Mouse (Mus musculus): ENCODE data around the gene Chit1. TPM values are rescaled to one million over a fixed set of nuclear protein-coding genes. Genes with fewer than 3 reads are reported as not detected.

The Chit1 gene
- total RNA-seq, 2 experiments from 2014 or later = 1.8 to 2.3 TPM

DNA sequence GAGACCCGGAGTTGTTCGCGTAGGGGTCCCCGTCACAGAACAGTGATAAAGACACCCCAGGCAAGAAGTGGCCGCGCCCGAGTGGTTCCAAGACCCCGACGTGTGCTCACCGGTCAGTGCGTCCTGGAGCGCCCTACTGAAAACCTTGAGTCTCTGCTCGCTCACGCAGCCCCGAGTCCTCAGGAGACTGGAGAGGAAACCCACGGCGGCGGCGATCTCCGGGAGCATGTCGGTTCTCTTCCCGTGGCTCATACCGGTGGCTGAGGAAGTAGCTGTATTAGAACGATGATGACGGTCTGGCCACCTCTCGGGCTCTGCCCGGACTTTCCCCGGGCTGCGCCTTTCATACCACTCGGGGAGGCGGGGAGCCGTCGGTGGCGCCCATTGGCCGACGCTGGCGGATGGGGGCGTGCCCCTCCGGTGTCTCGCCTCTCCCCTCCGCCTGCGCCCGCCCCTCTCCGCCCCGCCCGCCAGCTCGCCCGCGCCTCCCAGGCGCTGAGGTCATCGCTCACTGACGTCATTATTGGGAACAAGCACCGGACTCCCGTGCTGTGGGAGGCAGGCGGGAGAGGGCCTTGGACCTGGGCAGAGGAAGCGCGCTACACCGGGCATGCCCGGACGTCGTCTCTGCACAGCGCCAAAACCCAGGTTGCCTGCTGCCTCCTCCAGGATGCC lies 32.1 kb upstream of the Chit1 start, which contains the start of gene Btg2:
Gene Btg2 (minus strand): TSS at position 319 of the 675 bp plus-strand sequence.
- ATAC-seq (replicated peaks; ENCODE audit: poor library complexity) = peak; percentile 77

DNA sequence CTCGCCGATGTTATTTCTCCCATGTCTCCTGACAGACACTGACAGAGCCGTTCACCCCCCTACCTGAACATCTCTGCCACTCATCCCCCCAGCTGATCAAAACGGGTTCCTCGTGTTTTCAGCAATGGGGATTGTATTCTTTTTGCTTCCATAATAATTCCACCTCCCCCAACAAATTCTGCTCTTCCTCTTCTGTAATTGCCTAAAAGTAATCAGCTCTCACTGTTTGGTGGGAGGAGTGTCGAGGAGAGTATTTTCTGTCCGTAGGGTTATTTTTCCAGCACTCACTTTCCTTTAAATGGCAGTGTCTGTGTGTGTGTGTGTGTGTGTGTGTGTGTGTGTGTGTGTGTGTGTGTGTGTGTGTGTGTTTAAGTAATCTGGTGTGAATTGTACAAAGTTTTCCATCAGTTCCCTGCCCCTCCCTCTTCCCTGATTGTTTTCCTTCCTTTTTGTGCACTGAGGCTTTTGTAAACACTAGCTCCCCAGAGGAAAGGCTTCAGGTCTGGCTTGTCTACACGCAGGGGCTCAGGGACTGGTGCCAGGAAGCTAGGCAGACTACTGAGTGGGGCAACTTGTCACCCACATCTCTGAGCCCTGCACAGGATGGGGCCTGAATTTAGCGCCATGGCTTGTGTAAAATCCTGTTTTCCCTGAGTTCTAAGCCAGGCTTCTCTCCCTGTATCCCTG lies 31.4 kb upstream of the Chit1 start:
- no peak for ATAC-seq (replicated peaks; ENCODE audit: poor library complexity)

DNA sequence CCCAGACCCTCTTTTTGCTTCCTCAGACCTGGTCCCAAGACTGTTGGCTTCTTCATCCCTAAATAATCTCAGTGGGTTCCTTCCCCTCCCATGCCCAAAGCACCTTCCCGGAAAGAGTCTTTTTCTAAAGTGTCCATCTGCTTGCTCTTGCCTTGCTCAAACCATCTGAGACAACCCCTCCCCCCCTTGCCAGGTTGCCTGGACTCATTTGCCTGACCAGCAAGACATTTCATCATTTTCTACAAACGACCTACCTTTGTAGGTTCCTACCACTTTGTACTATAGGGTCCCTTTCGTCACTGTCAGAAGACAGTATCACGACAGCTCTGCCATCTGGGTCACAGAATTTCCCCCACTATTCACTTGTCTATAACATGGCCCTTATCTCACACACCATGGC lies 30.6 kb upstream of the Chit1 start:
- no peak for ATAC-seq (replicated peaks; ENCODE audit: poor library complexity)

DNA sequence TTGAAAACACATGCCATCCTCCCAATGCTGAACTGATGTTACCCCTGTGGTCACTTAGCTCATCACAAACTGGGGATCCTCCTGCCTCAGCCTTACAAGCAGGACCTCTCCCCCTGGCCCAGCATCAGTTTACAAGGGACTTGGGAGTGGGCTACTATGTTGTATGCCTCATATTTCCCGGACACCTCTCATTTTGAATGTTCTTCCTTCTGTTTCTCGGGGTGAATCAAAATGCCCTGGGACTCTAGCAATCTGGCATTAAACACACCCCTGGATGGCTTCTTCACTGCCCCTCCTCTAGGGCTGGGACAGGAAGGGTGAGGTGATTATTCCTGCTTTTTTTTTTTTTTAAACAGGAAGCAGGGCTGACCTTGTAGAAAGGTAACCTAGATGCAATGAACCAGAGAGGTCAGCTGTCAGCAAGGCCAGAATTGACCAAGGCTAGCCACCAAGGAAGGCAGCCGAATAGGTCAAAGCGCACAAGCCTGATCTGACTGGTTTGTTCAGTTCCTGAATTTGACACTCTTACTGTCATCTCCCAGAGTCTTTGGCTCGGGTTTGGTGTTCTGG lies 30.1 kb upstream of the Chit1 start:
- no peak for ATAC-seq (replicated peaks; ENCODE audit: poor library complexity)

DNA sequence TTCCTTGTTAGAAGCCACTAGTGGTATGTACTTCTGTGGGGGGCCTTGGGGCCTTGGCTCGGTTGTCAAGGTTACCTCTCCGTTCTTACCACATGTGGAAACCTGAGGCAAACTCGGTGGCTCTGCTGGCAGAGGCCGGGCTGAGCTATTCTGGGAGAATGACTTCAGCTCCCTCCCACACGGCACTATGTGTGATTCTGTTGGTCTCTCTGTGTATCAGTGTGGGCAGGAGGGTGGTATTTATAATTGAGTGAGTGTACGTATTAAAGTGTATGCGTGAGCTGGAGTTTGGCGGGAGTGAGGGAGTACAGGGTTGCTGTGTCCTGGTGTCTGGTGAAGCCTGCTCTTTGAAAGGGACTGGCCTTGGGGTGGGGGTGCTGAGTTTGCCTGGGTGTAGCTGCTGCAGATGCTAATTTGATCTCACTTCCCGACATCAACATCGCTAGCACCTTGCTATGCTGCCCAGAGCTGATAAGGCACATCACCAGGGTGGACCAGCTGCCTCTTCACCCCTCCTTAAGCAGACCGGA lies 28.0 kb upstream of the Chit1 start:
- peak; percentile 5; the same call in 1 of the 2 replicates for ATAC-seq (replicated peaks; ENCODE audit: poor library complexity)

DNA sequence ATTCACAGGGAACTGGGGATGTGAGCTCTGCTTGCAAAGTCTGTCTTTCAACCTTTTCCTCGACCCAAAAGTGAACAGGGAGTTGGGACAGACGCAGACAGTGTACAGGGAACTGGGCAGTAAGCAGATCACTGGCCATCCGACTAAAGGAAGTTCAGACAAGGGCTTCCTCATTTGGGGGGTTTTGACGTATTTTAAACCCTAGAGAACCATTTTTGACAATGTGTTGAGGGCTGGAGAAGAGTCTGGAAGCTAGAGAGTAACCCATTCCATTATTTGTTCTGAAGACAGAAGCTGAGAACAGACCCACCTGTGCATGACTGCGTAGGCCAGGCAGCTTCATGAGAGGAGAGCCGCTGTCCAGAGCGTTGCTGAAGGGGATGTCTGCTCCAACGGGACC lies 27.4 kb upstream of the Chit1 start:
- ATAC-seq (replicated peaks; ENCODE audit: poor library complexity) = no peak

DNA sequence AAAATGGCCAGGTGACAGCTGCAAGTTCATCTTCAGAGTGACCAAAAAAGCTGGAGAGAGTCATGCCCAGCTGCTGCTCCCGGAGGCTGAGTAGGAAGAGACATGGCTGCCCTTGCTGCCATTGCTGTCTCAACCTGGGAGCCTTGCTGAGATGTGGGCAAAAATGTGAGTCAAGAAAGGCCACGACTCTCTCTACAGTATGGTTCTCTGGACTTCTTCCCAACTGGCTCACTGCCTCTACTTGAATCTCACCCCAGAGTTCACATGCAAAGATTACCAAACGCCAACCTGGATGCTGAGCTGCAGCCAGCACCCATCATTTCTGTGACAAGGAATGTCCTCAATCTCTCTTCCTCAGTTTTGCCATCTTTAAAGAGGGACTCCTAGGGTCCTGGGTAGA lies 26.9 kb upstream of the Chit1 start:
- no peak for ATAC-seq (replicated peaks; ENCODE audit: poor library complexity)

DNA sequence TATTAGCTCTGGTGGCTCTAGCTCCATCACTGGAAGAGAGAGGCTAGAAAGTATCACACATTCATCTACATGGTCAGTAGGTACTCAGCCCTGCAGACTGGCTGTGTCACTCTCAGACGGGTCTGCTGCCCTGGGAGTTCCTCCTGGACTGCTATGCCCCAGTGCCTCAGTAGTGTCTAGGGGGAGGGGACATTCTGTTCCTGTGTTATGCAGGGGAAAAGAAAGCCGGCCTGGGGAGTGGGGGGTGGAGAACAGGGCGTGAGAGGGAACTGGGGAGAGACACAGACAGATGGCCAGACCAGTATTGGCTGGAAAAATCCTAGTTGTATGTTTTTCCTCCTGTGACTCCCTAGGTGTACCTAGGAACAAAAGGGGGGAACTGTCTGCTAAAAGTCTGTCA lies 25.0 kb upstream of the Chit1 start:
- no peak for ATAC-seq (replicated peaks; ENCODE audit: poor library complexity)

DNA sequence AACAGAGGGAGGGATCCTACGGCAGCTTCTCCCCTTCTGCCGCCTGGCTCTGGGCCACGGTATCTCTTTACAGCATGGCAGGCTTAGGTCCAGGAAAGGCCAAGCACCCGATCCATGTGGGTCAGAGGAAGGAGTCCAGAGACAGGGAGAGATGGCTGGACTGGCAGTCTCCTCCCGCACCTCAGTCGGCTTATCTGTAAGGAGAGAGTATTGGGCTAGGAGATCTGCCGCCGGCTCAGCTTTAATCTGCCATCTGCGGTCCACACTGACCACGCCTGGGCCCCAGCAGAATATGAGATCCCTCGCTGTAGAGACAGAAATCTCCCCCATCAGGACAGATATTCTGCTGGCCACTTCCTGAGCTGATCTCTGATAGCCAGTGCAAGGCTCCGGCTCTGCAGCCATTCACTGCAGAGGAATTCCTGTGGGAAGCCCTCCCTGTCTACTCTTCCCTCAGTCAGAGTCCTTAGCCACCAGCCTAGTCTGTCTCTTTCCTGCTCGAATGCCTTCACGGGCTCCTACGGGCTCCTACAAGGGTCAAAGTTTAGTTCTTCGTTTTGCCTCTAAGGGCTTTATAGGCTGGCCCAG lies 24.1 kb upstream of the Chit1 start:
- peak; percentile 35 for ATAC-seq (replicated peaks; ENCODE audit: poor library complexity)

DNA sequence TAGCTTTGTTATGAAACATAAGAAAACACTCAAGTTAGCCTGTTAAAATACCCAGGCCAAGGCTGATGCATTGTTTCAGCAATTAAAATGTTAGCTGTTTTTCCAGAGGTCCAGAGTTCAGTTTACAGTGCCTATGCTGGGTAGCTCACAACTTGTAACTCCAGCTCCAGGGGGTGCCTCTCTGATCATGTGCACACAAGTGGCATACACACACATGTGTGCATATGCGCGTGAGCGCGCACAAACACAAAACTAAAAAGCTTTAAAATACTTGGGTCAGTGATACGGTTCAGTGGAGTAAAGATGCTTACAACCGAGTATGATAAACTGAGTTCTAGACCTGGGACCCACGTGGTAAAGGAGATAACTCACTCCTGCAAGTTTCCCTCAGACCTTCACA lies 22.0 kb upstream of the Chit1 start:
- ATAC-seq (replicated peaks; ENCODE audit: poor library complexity) = no peak

DNA sequence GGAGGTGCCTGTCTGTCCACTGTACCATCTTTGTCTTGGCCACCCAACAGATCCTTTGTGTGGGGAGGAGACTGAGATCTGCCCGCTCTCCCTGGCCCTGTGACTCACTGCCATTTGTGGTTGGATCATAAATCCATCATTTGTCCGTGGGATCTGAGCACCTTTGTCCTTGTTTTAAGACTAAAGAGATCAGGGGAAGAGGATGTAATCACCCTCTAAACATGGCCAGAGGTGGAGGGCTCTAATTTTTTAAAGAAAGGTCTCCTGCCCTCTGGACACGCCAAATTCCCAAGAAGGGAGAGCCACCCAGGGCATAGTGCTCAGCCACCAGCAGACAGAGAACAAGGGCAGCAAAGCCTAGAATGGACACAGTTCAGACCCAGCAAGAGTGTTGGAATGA lies 19.2 kb upstream of the Chit1 start:
- no peak for ATAC-seq (replicated peaks; ENCODE audit: poor library complexity)

DNA sequence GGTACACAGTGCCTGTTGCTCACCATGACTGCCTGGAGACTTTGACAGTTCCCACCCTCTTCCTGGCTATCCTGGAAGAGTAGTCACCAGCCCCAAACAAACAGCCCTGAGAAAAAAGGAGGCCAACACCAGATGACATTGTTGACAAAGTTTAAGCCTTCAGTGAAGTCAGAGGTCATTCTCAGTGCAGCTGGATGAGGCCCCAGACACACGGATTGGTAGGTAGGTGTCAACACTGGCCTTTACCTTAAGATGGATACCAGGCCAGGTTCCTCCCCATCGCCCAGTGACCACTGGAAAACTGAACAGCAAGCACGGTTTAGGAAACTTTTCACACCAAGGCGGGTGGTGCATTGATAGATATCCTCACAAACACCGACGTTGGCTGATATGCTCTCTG lies 18.7 kb upstream of the Chit1 start:
- ATAC-seq (replicated peaks; ENCODE audit: poor library complexity) = no peak

DNA sequence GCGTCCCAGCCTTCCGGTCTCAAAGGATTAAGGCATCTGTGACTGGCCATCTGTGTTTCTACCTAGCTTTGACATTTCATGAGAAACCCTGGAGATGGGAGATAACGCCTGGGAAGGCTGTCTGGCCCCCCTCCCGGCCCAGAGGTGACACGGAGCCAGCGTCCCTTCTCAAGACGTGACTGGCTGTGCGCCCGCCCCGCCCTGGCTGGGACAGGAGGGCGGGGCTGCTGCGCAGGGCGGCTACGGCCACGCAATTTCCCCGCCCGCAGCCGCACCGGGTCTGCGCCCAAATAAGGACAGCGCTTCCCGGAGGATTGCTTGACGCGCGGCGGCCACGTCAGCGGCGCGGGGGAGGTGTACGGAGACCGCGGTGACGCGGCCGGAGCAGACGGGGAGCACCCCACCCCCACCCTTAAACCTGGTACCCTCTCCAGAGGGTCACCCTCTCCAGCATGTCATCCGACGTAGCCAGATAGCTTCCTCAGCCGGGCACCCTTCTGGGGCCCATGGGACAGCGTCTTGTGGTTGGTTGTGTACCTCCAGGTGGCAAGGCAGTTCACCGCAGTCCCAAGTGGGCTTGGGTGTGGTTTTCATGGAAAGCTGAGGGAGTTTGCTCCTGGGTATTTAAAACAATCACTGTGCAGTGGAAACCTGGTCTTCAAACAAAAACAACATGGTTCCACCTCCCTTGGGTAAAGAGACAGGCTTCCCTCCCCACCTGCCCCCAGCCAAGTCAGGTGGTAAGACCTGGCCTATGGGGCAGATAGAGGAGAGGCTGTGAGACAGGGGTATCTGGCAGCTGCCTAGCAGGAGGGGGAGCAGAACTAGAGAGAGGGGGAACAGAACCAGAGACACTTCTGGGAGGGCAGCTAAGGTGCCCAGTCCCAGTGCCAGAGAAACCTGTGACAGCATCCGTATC lies 17.9 kb upstream of the Chit1 start:
- peak; percentile 72 for ATAC-seq (replicated peaks; ENCODE audit: poor library complexity)

DNA sequence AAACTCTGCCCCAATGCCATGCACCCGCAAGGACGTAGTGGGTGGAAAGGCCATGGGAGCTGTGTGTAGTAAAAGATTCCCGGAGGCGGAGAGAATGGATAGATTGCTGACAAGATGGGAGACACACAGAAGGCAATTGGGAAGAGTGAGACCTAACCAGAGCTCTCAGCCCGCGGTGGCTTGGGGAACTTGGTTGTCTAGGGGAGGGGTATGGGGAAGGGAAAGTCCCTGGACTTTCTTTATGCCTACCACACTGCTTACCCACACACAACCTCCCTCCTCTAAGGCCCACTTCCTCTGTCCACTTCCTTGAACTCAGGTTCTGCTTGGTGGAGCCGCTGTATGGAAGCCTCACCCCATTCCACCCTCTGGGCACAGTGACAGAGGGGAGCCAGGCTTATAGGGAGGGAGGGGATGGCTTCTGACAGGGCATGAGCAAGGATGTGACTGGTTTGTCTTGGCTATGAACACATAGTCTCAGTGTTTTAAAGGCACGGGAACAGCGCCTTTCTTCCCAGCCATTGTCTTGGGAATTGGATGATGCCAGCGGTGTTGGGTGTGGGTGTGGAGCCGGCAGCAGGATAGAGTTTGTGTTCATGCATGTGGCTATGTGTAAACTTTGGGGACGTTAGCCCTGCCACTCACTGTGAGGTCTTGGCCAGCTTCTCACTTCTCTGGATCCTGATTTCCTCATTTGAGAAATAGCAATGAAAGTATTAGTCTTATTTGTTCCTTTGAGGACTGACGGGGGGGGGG lies 17.1 kb upstream of the Chit1 start:
- peak; percentile 46 for ATAC-seq (replicated peaks; ENCODE audit: poor library complexity)

DNA sequence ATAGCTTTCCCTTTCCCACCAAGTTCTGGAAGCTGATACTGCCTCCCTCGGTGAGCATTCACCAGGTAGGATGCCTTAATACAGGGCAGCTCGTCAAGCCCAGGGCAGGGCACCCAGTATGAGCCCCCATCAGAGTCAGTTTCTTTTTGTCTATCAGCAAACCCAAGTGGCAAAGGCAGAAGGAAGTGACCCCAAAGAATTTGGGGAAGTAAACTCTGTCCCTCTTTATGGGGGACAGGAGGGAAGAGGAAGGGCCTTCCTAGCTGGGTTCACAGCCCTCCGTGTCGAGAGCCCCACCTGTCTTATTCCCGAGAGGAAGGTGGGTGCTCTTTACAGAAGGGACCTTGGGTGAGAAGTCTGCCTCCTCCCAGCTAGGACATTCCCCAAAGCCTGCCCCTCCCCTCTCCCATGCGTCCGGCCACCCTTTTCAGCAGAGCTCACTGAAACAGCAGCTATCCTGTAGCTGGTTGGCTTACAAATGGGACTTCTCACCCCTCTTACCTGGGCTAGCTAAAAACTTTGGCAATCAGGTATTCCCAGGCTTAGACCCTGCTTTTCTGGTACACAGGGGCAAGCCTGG lies 15.9 kb upstream of the Chit1 start:
- ATAC-seq (replicated peaks; ENCODE audit: poor library complexity) = no peak

DNA sequence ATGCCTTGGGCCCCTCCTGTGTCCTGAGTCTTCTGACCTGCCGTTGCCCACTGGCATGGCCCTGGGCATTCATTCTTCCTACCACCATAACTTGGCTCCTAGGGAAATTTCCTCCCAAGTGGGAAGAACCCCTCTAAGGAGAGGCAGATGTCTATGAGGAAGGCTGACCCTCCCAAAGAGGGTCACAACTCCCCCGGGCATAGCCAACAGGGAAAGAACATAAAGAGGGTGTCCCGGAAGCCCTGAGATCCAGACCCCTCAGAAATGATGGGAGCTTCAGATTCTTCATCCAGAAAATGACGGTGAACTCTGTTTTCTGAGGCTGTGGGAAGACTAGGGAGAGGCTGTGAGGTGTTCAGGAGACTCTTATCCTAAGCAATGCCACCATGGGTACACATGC lies 15.3 kb upstream of the Chit1 start:
- ATAC-seq (replicated peaks; ENCODE audit: poor library complexity) = no peak

DNA sequence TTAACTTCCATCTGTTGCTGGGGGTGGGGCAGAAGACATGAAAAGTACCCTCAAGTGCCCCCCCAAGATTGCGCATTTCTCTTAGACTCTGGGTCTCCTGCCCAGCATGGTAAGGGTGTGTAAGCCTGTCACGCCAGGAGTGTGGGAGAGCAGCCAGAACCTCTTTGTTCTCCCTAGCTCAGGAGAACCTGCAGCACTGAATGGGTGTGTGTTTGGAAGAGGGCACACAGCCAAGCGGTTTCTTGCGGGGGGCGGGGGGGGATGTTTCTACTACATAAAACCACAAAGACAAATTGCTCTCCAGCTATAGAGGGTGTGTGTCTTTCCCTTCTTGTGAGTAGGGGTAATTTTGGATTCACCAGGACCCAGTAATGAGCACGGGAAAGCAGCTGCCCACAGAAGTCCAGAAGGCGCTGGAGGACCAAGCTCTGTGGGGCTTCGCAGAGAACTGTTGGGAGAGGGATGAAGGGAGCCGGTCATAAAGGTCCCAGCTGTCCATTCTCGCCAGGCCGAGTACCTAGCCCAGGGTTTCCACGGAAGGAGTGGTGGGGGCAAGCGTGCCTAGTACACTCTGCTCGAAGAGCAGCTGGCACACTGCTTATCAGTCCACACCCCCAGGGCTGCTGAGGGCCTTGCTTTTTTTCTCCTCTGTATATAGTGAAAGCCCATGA lies 14.6 kb upstream of the Chit1 start:
- 0 out of 2 replicates have a peak, but pooled peaks have one; percentile 9 for ATAC-seq (replicated peaks; ENCODE audit: poor library complexity)

DNA sequence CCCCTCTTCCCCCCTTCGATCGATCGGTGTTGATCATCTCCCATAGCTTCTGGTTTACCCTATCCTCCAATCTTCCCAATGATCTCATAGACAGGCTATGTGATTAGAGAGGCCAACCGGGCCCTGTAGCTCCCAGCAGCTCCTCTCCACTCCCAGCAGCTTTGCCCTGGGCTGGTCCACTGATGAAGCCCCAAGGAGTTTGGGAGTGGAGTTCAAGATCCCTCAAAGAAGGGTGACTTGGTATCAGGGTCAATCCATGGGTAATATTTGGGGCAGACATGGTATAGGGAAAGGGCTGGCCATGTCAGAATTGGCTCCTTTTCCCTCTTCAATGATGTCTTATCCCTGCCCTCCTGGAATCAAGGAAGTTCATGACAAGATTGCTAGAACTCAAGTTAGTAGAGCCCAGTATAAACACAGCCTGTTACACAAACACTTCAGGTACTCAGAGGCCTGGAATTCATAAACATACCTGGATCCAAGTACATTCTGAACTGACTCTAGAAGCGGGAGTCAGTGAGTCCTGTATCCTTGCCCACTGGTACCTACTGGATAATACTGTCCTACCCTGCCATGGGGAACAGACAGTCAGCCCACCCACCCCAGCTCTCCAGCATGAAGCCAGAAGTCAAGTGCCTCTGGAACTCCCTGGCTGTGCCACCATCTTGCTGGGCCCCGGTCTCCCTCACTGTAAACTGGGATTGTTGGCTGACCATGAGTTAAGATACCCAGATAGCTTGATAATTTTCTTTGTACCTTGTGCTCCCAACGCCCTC lies 13.8 kb upstream of the Chit1 start:
- no peak for ATAC-seq (replicated peaks; ENCODE audit: poor library complexity)
